Mouse (Mus musculus): ENCODE results near the gene Ube2e3. TPM values are rescaled to one million over a fixed set of nuclear protein-coding genes. Genes with fewer than 3 reads are reported as not detected.
A peak's percentile ranks its signal among the peaks of the same experiment; 100 is the strongest.

Ube2e3 gene
- 100 to 1,000 TPM; 103 to 106 TPM for total RNA-seq (2021)
- long read RNA-seq, experiment 1, transcript Ube2e3-201 (6 exons, 2,249 nt): major isoform, 107 of 126 reads
- long read RNA-seq, experiment 1, partial matches to known transcripts: 2 of 126 reads
- long read RNA-seq, experiment 1, other reads (novel, unspliced or antisense): 13 of 126 reads
- long read RNA-seq, experiment 2, transcript Ube2e3-202 (6 exons, 1,235 nt): minor isoform, 6 of 113 reads
- long read RNA-seq, experiment 2, transcript Ube2e3-201 (6 exons, 2,249 nt): major isoform, 92 of 113 reads
- long read RNA-seq, experiment 2, partial matches to known transcripts: 6 of 113 reads
- long read RNA-seq, experiment 2, other reads (novel, unspliced or antisense): 9 of 113 reads

GRCm38 (mm10) chr2:78867726-78868510 lies at the start of gene Ube2e3:
TSS of gene Ube2e3 (plus strand) at chr2:78868124.
- DNase-seq (ENCODE audit: low spot score in 2 of 2): no peak

GRCm38 (mm10) chr2:78829887-78830286 lies 38.0 kb upstream of the Ube2e3 start:
- DNase-seq (ENCODE audit: low spot score in 2 of 2): no peak

DNA sequence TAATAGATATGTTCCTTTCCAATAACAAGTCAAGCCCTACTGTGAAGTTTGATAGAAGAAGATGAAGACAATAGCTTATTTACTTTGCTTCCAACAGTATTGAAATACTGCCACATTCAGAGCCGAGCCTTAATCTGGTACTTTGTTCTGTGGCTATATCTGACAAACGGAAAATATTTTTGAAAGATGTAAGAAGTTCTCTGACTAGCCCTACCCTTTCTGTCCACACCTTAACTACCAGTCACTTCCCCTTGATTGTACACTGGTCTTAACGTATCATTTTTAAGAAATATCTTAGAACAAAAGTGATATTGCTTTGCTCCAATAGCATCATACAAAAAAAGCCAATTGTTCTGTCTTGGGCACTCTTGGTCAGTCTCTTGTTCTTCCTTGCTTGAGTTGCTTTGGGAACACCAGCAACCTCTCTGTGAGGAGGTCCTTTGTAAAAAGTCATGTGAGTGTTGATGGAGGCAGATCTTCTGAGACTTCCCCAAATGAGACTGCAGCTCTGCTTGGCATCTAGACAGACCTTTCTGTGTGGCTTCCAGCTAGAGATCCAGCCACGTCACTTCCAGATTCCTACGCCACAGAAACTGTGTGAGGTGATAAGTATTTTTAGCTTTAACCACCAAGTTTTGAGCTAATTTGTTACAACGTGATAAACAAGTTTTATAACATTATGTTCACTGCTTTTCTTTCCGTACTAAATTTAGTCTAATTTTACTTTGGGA lies 26.3 kb upstream of the Ube2e3 start:
- DNase-seq (ENCODE audit: low spot score in 2 of 2): no peak

- no peak for DNase-seq (ENCODE audit: low spot score in 2 of 2)
Observed at GRCm38 (mm10) chr2:78844365-78844764, 23.6 kb upstream of the Ube2e3 start.

GRCm38 (mm10) chr2:78845274-78845673 lies 22.6 kb upstream of the Ube2e3 start:
- DNase-seq (ENCODE audit: low spot score in 2 of 2): no peak

GRCm38 (mm10) chr2:78845717-78846116 lies 22.2 kb upstream of the Ube2e3 start:
- no peak for DNase-seq (ENCODE audit: low spot score in 2 of 2)

DNA sequence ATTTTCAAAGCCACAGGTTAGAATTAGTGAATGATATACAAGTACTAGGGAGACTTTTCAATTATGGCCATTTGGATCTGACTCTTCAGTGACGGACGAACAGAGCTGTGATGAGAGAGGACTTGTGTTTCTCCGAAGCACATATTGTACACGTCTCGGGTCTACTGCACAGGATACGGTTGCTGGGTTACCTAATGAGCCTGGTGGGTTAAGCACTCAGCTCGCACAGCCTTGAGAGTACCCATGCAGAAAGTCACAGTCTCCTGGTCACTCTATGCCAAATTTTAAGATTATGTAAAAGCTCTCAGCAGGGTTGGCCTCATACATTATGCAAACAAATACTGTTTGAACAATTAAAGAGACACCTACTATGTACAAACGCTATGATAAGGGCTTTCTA lies 13.6 kb upstream of the Ube2e3 start:
- DNase-seq (ENCODE audit: low spot score in 2 of 2): no peak

- no peak for DNase-seq (ENCODE audit: low spot score in 2 of 2)
Observed at GRCm38 (mm10) chr2:78858628-78859027, 9.3 kb upstream of the Ube2e3 start.

DNA sequence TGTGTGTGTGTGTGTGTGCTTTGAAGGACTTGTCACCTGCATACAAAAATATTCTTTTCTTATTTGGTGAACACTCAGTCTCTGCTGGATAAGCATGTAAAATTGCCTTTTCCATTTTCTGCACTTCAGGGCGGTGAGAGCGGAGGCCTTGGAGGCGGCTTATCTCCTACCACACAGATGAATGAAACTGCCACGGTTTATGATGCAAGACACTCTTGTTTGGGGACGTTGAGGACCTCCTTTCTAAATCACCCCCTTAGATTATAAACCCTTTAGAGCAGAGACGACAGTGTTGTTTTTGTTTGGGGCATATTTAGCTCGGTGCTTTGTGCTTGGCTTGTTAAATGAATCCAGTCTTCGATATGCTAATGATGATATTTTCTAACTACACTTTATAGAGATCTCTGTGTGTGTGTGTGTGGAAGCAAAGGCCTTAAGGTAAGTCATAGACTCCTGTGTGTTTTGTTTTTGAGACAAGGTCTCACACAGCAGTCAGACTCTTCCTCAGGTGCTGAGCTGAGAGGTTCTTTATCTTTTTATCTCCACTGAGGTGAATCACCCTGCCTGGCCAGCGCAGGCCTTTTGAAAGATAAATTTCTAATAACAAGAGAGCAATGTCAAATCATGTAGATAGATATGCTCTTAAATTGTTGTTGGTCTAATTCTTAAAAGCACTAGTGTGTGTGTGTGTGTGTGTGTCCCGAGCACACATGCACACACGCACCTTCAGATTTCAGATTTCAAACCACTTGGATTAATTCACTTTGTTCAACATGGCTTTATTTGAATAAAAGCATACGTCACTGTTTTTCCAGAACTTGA lies 8.4 kb upstream of the Ube2e3 start:
- DNase-seq (ENCODE audit: low spot score in 2 of 2): no peak

- DNase-seq (ENCODE audit: low spot score in 2 of 2): no peak
Observed at GRCm38 (mm10) chr2:78860088-78860372, 7.9 kb upstream of the Ube2e3 start.

- DNase-seq (ENCODE audit: low spot score in 2 of 2): no peak
Observed at GRCm38 (mm10) chr2:78864116-78864515, 3.8 kb upstream of the Ube2e3 start.

GRCm38 (mm10) chr2:78864866-78865265 lies 3.1 kb upstream of the Ube2e3 start:
- DNase-seq (ENCODE audit: low spot score in 2 of 2): no peak

- peak; percentile 42 to 60 for DNase-seq (ENCODE audit: low spot score in 2 of 2)
Observed at GRCm38 (mm10) chr2:78868511-78868854, 559 bp downstream of the Ube2e3 start.

DNA sequence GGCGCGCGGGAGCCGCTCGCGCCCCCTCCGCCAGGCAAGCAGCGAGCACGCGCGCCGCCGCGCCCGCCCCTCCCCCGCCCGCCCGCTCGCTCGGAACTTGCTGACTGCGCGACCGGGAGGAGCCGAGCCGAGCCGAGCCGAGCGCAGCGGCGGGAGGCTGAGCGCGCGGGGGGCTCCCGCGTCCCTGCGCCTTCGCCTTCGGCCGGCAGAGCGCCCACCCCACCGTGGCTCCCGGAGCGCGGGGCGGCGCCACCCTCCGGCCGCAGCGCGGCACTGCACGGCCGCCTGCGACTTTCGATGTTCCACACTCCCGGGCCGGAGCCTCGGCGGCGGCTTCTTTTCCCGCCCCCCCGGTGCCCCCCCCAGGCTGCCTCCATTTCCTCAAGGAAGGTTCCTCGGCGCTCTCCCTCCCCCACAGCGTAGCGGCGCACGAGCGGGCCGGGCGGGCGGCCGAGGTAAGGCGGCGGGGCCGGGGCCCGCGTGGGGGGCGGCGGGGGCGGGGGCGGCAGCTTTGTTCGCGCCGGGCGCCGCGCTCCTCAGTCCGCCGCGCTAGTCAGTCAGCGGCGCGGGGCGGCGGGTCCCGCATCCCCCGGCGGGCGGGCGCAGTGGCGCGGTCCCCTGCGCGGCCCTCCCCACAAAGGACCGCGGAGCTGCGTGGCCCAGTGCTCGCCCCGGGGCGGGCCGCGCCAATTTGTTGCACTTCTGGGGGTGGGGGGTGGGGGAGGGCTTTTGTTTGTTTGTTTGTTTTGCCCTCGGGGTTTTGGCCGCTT lies 1.2 kb downstream of the Ube2e3 start:
- DNase-seq (ENCODE audit: low spot score in 2 of 2): peak; percentile 72 to 84

DNA sequence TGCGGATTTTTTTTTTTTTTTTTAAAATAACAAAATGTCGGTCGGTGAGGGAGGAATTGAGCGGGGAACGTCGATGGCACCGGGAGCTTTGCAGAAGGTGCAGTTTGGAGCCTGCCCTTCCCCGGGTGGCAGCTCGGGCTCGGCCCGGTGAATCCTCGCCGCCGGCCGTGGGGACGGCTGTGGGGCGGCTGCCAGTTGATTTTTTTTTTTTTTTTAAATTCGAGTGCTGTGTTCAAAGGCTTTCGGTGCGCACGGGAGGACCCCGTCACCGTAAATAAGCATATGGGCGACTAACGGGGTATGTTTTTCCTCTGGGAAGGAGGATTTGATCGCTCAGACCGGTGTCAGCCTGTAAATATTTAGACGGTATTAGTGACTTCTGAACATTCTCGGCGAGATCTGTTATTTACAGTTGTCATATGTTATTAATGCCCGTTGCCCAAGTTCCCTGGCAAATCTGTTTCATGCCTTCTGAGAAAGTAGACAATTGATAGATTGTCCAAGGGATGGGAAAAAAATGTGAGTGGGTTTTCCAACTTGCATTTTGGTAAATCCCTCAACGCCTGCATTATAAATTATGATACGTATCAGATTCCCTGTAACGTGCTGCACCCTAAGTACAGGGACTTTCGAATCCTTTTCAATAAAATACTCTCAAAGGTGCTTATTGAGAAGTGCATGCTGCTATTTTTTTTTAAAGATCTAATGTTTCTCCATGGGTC lies 2.0 kb downstream of the Ube2e3 start:
- peak; percentile 4 to 31 for DNase-seq (ENCODE audit: low spot score in 2 of 2)

- DNase-seq (ENCODE audit: low spot score in 2 of 2): no peak
Observed at GRCm38 (mm10) chr2:78870443-78871025, 2.6 kb downstream of the Ube2e3 start.

GRCm38 (mm10) chr2:78871971-78872860 lies 4.3 kb downstream of the Ube2e3 start:
- no peak for DNase-seq (ENCODE audit: low spot score in 2 of 2)

GRCm38 (mm10) chr2:78873946-78874345 lies 6.0 kb downstream of the Ube2e3 start:
- no peak for DNase-seq (ENCODE audit: low spot score in 2 of 2)
